Mouse (Mus musculus) forebrain, embryonic 11.5 days (tissue): Measurements from ENCODE around the gene Myb. TPM values are rescaled to one million over a fixed set of nuclear protein-coding genes. Genes with fewer than 3 reads are reported as not detected.

Source experiments
- ATAC-seq: fragments of 200-750 bp; cut with Nextera tagmentation; replicated peaks from 2 replicates; pipeline ENCODE4 v1.8.0; 2017; ENCODE audit warnings: moderate TSS enrichment; ENCODE audit not compliant: low FRiP score
- DNase-seq: peaks from one replicate; pipeline ENCODE4 v3.0.0-alpha.2; 2017; ENCODE audit warnings: low spot score
- H3K27ac ChIP-seq: fragments of 300-500 bp; sonication (generic); 2 replicates; pipeline ENCODE4 v1.5.1; 2014; ENCODE audit warnings: low read depth, low read length
- H3K27me3 ChIP-seq: fragments of 300-500 bp; sonication (generic); 2 replicates; pipeline ENCODE4 v1.6.1; 2014; ENCODE audit warnings: mild to moderate bottlenecking, low read length, mixed read lengths; ENCODE audit not compliant: control insufficient read depth, insufficient read depth
- H3K36me3 ChIP-seq: fragments of 300-500 bp; sonication (generic); 2 replicates; pipeline ENCODE4 v1.6.1; 2014; ENCODE audit warnings: mild to moderate bottlenecking, low read length, moderate library complexity, mixed read lengths; ENCODE audit not compliant: control insufficient read depth, insufficient read depth
- H3K4me1 ChIP-seq: fragments of 300-500 bp; sonication (generic); replicated peaks from 2 replicates; pipeline ENCODE4 v1.6.1; 2014; ENCODE audit warnings: low read length, mixed read lengths; ENCODE audit not compliant: control insufficient read depth, insufficient read depth
- H3K4me2 ChIP-seq: fragments of 300-500 bp; sonication (generic); 2 replicates; pipeline ENCODE4 v1.6.1; 2014; ENCODE audit warnings: low read depth, mild to moderate bottlenecking, low read length, moderate library complexity, mixed read lengths; ENCODE audit not compliant: severe bottlenecking
- H3K4me3 ChIP-seq: fragments of 300-500 bp; sonication (generic); 2 replicates; pipeline ENCODE4 v1.5.1; 2014; ENCODE audit warnings: low read depth, low read length
- H3K9ac ChIP-seq: fragments of 300-500 bp; sonication (generic); 2 replicates; pipeline ENCODE4 v1.6.1; 2014; ENCODE audit warnings: low read length
- H3K9me3 ChIP-seq: fragments of 300-500 bp; sonication (generic); 2 replicates; pipeline ENCODE4 v1.6.1; 2016; ENCODE audit warnings: low read length, mixed read lengths; ENCODE audit not compliant: control insufficient read depth
- WGBS: fragments of 180-500 bp; shearing (Covaris S2); extraction: QIAGEN DNeasy Blood & Tissue Kit; methylation state at CpG from one replicate; pipeline ENCODE4 v1.1.7; 2014; 5-methylcytosine and 5-hydroxymethylcytosine counted together
- polyA plus RNA-seq: library from polyadenylated mRNA; unstranded; fragments of >200 nt; fragmentation: Nextera tagmentation; extraction: Ambion mirVana; gene quantifications from 2 replicates; pipeline ENCODE4 v1.2.1, GENCODE M21; 2014

Myb gene
- polyA plus RNA-seq, 1 experiment from 2014 or later, result 8.9 TPM

DNA sequence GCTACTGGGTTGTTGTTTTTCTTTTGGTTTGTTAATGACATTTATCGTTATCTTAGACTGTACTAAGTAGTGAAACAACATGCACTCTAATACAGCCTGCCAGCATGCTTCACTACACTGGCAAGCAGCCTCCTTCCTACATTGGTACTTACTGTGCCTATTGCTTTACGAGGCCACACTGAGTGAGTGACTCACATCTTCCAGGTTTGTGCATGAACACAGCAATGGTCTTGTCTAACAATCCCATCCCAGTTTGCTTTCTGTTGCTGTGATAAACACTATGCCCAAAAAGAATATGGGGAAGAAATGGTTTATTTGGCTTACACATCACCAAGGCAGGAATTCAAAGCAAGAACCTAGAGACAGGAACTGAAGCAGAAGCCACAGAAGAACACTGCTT is 55.6 kb downstream of the Myb start:
- Histone ChIP-seq H3K9ac (no peak overlapping the region), H3K9me3 (no peaks in the 10 kb centered on the region; the same call in 1 of the 2 replicates), H3K4me2 (no peak overlapping the region), H3K27ac (no peak overlapping the region), H3K27me3 (peaks cover 2% of the 10 kb centered on the region; the same call in 1 of the 2 replicates), H3K36me3 (no peaks in the 10 kb centered on the region), H3K4me3 (no peak overlapping the region), H3K4me1 (peaks cover 15% of the 10 kb centered on the region)
- ATAC-seq (no peak), DNase-seq (no peak)
- WGBS, result 90% methylated on average over 2 of the region's 2 CpGs

GRCm38 (mm10) chr10:21102689-21103088 is 58.1 kb downstream of the Myb start:
- no peak for DNase-seq
- Histone ChIP-seq H3K27me3 (peaks cover 2% of the 10 kb centered on the region; the same call in 1 of the 2 replicates), H3K4me3 (no peak overlapping the region), H3K4me1 (peaks cover 10% of the 10 kb centered on the region), H3K27ac (no peak overlapping the region), H3K9me3 (no peaks in the 10 kb centered on the region; the same call in 1 of the 2 replicates), H3K36me3 (no peaks in the 10 kb centered on the region), H3K4me2 (no peak overlapping the region), H3K9ac (no peak overlapping the region)
- WGBS, result 66% methylated on average over 7 of the region's 7 CpGs
- ATAC-seq, result no peak

- Histone ChIP-seq H3K36me3 (no peaks in the 10 kb centered on the region), H3K9ac (no peak overlapping the region), H3K4me1 (peaks cover 10% of the 10 kb centered on the region), H3K9me3 (no peaks in the 10 kb centered on the region), H3K4me2 (no peak overlapping the region), H3K27me3 (peaks cover 2% of the 10 kb centered on the region; the same call in 1 of the 2 replicates), H3K4me3 (no peak overlapping the region), H3K27ac (no peak overlapping the region)
- 3% methylated on average over 4 of the region's 4 CpGs for WGBS
- ATAC-seq (peak; percentile 77), DNase-seq (no peak)
Measured at GRCm38 (mm10) chr10:21101948-21102347, 58.8 kb downstream of the Myb start.

DNA sequence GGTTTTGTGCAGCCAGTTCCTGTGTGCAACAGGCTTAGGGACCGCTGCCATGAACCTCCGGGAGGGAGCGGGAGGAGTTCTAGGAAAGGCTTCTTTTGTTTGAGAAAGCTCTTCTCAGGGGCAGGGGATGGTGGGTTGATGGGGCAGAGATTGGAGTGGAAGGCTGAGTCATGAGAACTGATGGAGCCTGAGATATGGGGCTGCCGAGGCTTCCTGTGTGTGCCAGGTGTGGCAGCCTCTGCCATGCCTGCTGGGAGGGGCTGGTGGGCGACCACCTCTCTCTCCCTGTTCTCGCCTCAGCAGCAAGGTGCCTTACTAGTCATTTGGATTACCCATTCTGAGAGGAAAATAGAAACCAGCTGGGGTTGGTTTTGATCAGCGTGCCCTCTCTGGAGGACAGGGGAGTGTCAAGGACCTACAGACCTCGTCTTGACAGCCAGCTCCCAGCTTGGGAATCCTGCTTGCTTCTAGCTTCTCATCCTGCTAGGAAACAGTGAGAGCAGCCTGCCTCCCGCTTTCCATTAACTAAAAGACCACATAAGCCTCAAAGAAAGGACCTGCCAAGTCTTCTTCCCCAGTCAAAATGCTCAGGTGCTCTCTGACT is 60.0 kb downstream of the Myb start:
- Histone ChIP-seq H3K4me1 (peaks cover 10% of the 10 kb centered on the region), H3K4me3 (no peak overlapping the region), H3K27ac (no peak overlapping the region), H3K36me3 (no peaks in the 10 kb centered on the region), H3K27me3 (peaks cover 2% of the 10 kb centered on the region), H3K4me2 (no peak overlapping the region), H3K9ac (no peak overlapping the region), H3K9me3 (no peaks in the 10 kb centered on the region)
- WGBS, result 17% methylated on average over 9 of the region's 9 CpGs
- no peak for DNase-seq
- ATAC-seq, result no peak

- no peak overlapping the region for H3K4me3 ChIP-seq
- H3K9ac ChIP-seq, result no peak overlapping the region
- no peak overlapping the region for H3K4me2 ChIP-seq
- H3K27ac ChIP-seq, result no peak overlapping the region
- H3K9me3 ChIP-seq, result no peaks in the 10 kb centered on the region
- H3K4me1 ChIP-seq, result peaks cover 10% of the 10 kb centered on the region
- ATAC-seq (no peak), DNase-seq (no peak)
- no peaks in the 10 kb centered on the region for H3K36me3 ChIP-seq
- 91% methylated on average over 7 of the region's 7 CpGs for WGBS
- H3K27me3 ChIP-seq, result peaks cover 6% of the 10 kb centered on the region
Measured at GRCm38 (mm10) chr10:21099515-21099914, 61.3 kb downstream of the Myb start.

- Histone ChIP-seq H3K9me3 (no peaks in the 10 kb centered on the region), H3K4me1 (peaks cover 5% of the 10 kb centered on the region; the same call in 1 of the 2 replicates), H3K27ac (no peak overlapping the region), H3K27me3 (peaks cover 15% of the 10 kb centered on the region), H3K4me3 (no peak overlapping the region), H3K36me3 (no peaks in the 10 kb centered on the region), H3K4me2 (no peak overlapping the region), H3K9ac (no peak overlapping the region)
- ATAC-seq (no peak), DNase-seq (no peak)
- WGBS, result 87% methylated on average over 14 of the region's 14 CpGs
Measured at GRCm38 (mm10) chr10:21095541-21095940, 65.2 kb downstream of the Myb start.

GRCm38 (mm10) chr10:21094896-21095295 is 65.9 kb downstream of the Myb start:
- Histone ChIP-seq H3K36me3 (no peaks in the 10 kb centered on the region), H3K27ac (no peak overlapping the region), H3K27me3 (peaks cover 22% of the 10 kb centered on the region), H3K9me3 (no peaks in the 10 kb centered on the region; the same call in 1 of the 2 replicates), H3K4me3 (no peak overlapping the region), H3K4me1 (0 out of 2 replicates have a peak, but pooled peaks cover 2% of the 10 kb centered on the region), H3K4me2 (no peak overlapping the region), H3K9ac (no peak overlapping the region)
- no peak for DNase-seq
- 89% methylated on average over 2 of the region's 2 CpGs for WGBS
- no peak for ATAC-seq

GRCm38 (mm10) chr10:21093301-21093700 is 67.5 kb downstream of the Myb start:
- no peaks in the 10 kb centered on the region; the same call in 1 of the 2 replicates for H3K9me3 ChIP-seq
- 93% methylated on average over 5 of the region's 5 CpGs for WGBS
- no peak overlapping the region for H3K4me2 ChIP-seq
- no peak overlapping the region for H3K27ac ChIP-seq
- DNase-seq (no peak), ATAC-seq (no peak)
- H3K27me3 ChIP-seq, result peaks cover 31% of the 10 kb centered on the region
- no peaks in the 10 kb centered on the region for H3K36me3 ChIP-seq
- H3K4me3 ChIP-seq, result no peak overlapping the region
- no peak overlapping the region for H3K9ac ChIP-seq
- 0 out of 2 replicates have a peak, but pooled peaks cover 2% of the 10 kb centered on the region for H3K4me1 ChIP-seq
